Mouse (Mus musculus) hindbrain, embryonic 16.5 days (tissue): ENCODE data around the gene Inafm2. TPM values are rescaled to one million over a fixed set of nuclear protein-coding genes. Genes with fewer than 3 reads are reported as not detected.

Experiments used
- ATAC-seq: fragments of 200-750 bp; cut with Nextera tagmentation; 2 replicates; pipeline ENCODE4 v1.8.0; 2017; ENCODE audit warnings: moderate TSS enrichment, moderate library complexity
- H3K27ac ChIP-seq: fragments of 300-500 bp; sonication (generic); 2 replicates; pipeline ENCODE4 v1.5.1; 2014; ENCODE audit warnings: low read depth, mild to moderate bottlenecking, control low read depth, low read length, moderate library complexity
- H3K27me3 ChIP-seq: fragments of 300-500 bp; sonication (generic); replicated peaks from 2 replicates; pipeline ENCODE4 v1.6.1; 2014; ENCODE audit warnings: low read length; ENCODE audit not compliant: control insufficient read depth, insufficient read depth
- H3K36me3 ChIP-seq: fragments of 300-500 bp; sonication (generic); 2 replicates; pipeline ENCODE4 v1.6.1; 2014; ENCODE audit warnings: mild to moderate bottlenecking, low read length, moderate library complexity, mixed read lengths; ENCODE audit not compliant: control insufficient read depth, insufficient read depth
- H3K4me1 ChIP-seq: fragments of 300-500 bp; sonication (generic); 2 replicates; pipeline ENCODE4 v1.6.1; 2014; ENCODE audit warnings: low read depth, low read length; ENCODE audit not compliant: control insufficient read depth, insufficient read depth
- H3K4me2 ChIP-seq: fragments of 300-500 bp; sonication (generic); 2 replicates; pipeline ENCODE4 v1.6.1; 2014; ENCODE audit warnings: mild to moderate bottlenecking, low read length, control low read depth, moderate library complexity
- H3K4me3 ChIP-seq: fragments of 300-500 bp; sonication (generic); 2 replicates; pipeline ENCODE4 v1.5.1; 2014; ENCODE audit warnings: mild to moderate bottlenecking, low read length, control low read depth, moderate library complexity
- H3K9ac ChIP-seq: fragments of 300-500 bp; sonication (generic); 2 replicates; pipeline ENCODE4 v1.6.1; 2014; ENCODE audit warnings: low read depth, mild to moderate bottlenecking, control low read depth, low read length, moderate library complexity
- H3K9me3 ChIP-seq: fragments of 300-500 bp; sonication (generic); 2 replicates; pipeline ENCODE4 v1.6.1; 2014; ENCODE audit warnings: mild to moderate bottlenecking, low read length, moderate library complexity; ENCODE audit not compliant: control insufficient read depth
- WGBS: fragments of 180-500 bp; shearing (Covaris S2); extraction: QIAGEN DNeasy Blood & Tissue Kit; methylation state at CpG from one replicate; pipeline ENCODE4 v1.1.7; 2014; 5-methylcytosine and 5-hydroxymethylcytosine counted together
- polyA plus RNA-seq: library from polyadenylated mRNA; unstranded; fragments of >200 nt; fragmentation: Nextera tagmentation; extraction: Ambion mirVana; gene quantifications from 2 replicates; pipeline ENCODE4 v1.2.1, GENCODE M21; 2015

Gene Inafm2
- polyA plus RNA-seq, 1 experiment from 2014 or later: 20.4 TPM

- no peak for ATAC-seq
- H3K36me3 ChIP-seq: no peaks in the 10 kb centered on the region
- no peak overlapping the region for H3K4me2 ChIP-seq
- no peak overlapping the region for H3K27ac ChIP-seq
- H3K4me3 ChIP-seq: no peak overlapping the region
- H3K4me1 ChIP-seq: no peaks in the 10 kb centered on the region
- 77% methylated on average over 5 of the region's 5 CpGs for WGBS
- H3K9ac ChIP-seq: no peak overlapping the region
- peaks cover 3% of the 10 kb centered on the region; the same call in 1 of the 2 replicates for H3K27me3 ChIP-seq
- no peaks in the 10 kb centered on the region for H3K9me3 ChIP-seq
Measured at GRCm38 (mm10) chr2:118731981-118732380, 13.6 kb upstream of the Inafm2 start.

GRCm38 (mm10) chr2:118733341-118733740, 12.2 kb upstream of the Inafm2 start:
- Histone ChIP-seq H3K4me3 (no peak overlapping the region), H3K4me2 (no peak overlapping the region), H3K36me3 (no peaks in the 10 kb centered on the region), H3K4me1 (no peaks in the 10 kb centered on the region), H3K27me3 (no peaks in the 10 kb centered on the region; the same call in 1 of the 2 replicates), H3K9ac (no peak overlapping the region), H3K27ac (no peak overlapping the region), H3K9me3 (no peaks in the 10 kb centered on the region)
- WGBS: 65% methylated on average over 5 of the region's 5 CpGs
- no peak for ATAC-seq

GRCm38 (mm10) chr2:118740341-118740740, 5.2 kb upstream of the Inafm2 start:
- Histone ChIP-seq H3K9me3 (no peaks in the 10 kb centered on the region), H3K4me1 (peaks cover 6% of the 10 kb centered on the region), H3K36me3 (no peaks in the 10 kb centered on the region), H3K27ac (no peak overlapping the region), H3K27me3 (no peaks in the 10 kb centered on the region), H3K4me3 (no peak overlapping the region), H3K4me2 (no peak overlapping the region), H3K9ac (no peak overlapping the region)
- no peak for ATAC-seq
- 70% methylated on average over 3 of the region's 3 CpGs for WGBS

GRCm38 (mm10) chr2:118741183-118741582, 4.4 kb upstream of the Inafm2 start:
- WGBS: 73% methylated on average over 9 of the region's 9 CpGs
- no peak overlapping the region for H3K9ac ChIP-seq
- no peak overlapping the region for H3K4me2 ChIP-seq
- H3K27ac ChIP-seq: no peak overlapping the region
- no peak overlapping the region for H3K4me3 ChIP-seq
- H3K27me3 ChIP-seq: no peaks in the 10 kb centered on the region
- H3K36me3 ChIP-seq: no peaks in the 10 kb centered on the region
- no peak for ATAC-seq
- peaks cover 6% of the 10 kb centered on the region for H3K4me1 ChIP-seq
- no peaks in the 10 kb centered on the region for H3K9me3 ChIP-seq

- 22% methylated on average over 8 of the region's 8 CpGs for WGBS
- H3K27me3 ChIP-seq: no peaks in the 10 kb centered on the region
Measured at GRCm38 (mm10) chr2:118743261-118743943, 2.2 kb upstream of the Inafm2 start.

GRCm38 (mm10) chr2:118744621-118745020, 937 bp upstream of the Inafm2 start:
- Histone ChIP-seq H3K9ac (no peak overlapping the region; the same call in 1 of the 2 replicates), H3K4me1 (peaks cover 27% of the 10 kb centered on the region), H3K9me3 (no peaks in the 10 kb centered on the region), H3K4me3 (peak overlapping the region; percentile 90; the same call in 1 of the 2 replicates), H3K27ac (no peak overlapping the region), H3K27me3 (no peaks in the 10 kb centered on the region), H3K4me2 (peak overlapping the region; percentile 78), H3K36me3 (no peaks in the 10 kb centered on the region)
- no peak for ATAC-seq
- WGBS: 10% methylated on average over 7 of the region's 7 CpGs

More at GRCm38 (mm10) chr2:118743261-118743943, 2.2 kb upstream of the Inafm2 start:
- ATAC-seq: no peak
- Histone ChIP-seq H3K27ac (no peak overlapping the region), H3K4me2 (no peak overlapping the region), H3K4me1 (peaks cover 23% of the 10 kb centered on the region), H3K36me3 (no peaks in the 10 kb centered on the region), H3K9me3 (no peaks in the 10 kb centered on the region), H3K4me3 (no peak overlapping the region), H3K9ac (no peak overlapping the region)

GRCm38 (mm10) chr2:118745915-118746901, 650 bp downstream of the Inafm2 start:
- peak overlapping the region; percentile 90 for H3K4me3 ChIP-seq
- under 1% methylated on average over 69 of the region's 113 CpGs for WGBS
- H3K4me2 ChIP-seq: peak overlapping the region; percentile 78
- no peaks in the 10 kb centered on the region for H3K27me3 ChIP-seq
- H3K9ac ChIP-seq: peak overlapping the region; percentile 97
- H3K4me1 ChIP-seq: peaks cover 36% of the 10 kb centered on the region
- no peaks in the 10 kb centered on the region for H3K9me3 ChIP-seq
- H3K27ac ChIP-seq: peak overlapping the region; percentile 71
- ATAC-seq: peak; percentile 53
- H3K36me3 ChIP-seq: no peaks in the 10 kb centered on the region

- Histone ChIP-seq H3K9ac (peak overlapping the region; percentile 97), H3K4me3 (peak overlapping the region; percentile 90), H3K4me1 (peaks cover 36% of the 10 kb centered on the region), H3K36me3 (no peaks in the 10 kb centered on the region), H3K27ac (no peak overlapping the region), H3K4me2 (peak overlapping the region; percentile 78), H3K9me3 (no peaks in the 10 kb centered on the region), H3K27me3 (no peaks in the 10 kb centered on the region)
- no peak for ATAC-seq
- 30% methylated on average over 10 of the region's 10 CpGs for WGBS
Measured at GRCm38 (mm10) chr2:118747301-118747960, 1.9 kb downstream of the Inafm2 start.
